Mouse (Mus musculus) thymus, adult 2 months (tissue): ENCODE measurements around the gene Mrpl37. TPM values are rescaled to one million over a fixed set of nuclear protein-coding genes. Genes with fewer than 3 reads are reported as not detected.

Experiments
- DNase-seq: peaks from one replicate; pipeline ENCODE4 v3.0.0; 2021
- H3K27ac ChIP-seq: fragments of 200-500 bp; 2 replicates; pipeline ENCODE4 v1.5.1; 2012; ENCODE audit warnings: low read length, control low read depth; ENCODE audit not compliant: control insufficient read depth, insufficient read depth
- H3K27me3 ChIP-seq: fragments of 200-500 bp; 2 replicates; pipeline ENCODE4 v1.6.1; 2012; ENCODE audit warnings: mild to moderate bottlenecking, low read length, moderate library complexity, mixed read lengths; ENCODE audit not compliant: control insufficient read depth, insufficient read depth
- H3K36me3 ChIP-seq: fragments of 200-500 bp; 2 replicates; pipeline ENCODE4 v1.6.1; 2012; ENCODE audit warnings: mild to moderate bottlenecking, low read length, moderate library complexity; ENCODE audit not compliant: control insufficient read depth, insufficient read depth
- H3K4me1 ChIP-seq: fragments of 200-500 bp; replicated peaks from 2 replicates; pipeline ENCODE4 v1.6.1; 2012; ENCODE audit warnings: low read length; ENCODE audit not compliant: control insufficient read depth, insufficient read depth
- H3K4me3 ChIP-seq: fragments of 200-500 bp; 2 replicates; pipeline ENCODE4 v1.5.1; 2012; ENCODE audit warnings: mild to moderate bottlenecking, low read length, control low read depth, moderate library complexity; ENCODE audit not compliant: control insufficient read depth, insufficient read depth
- CTCF ChIP-seq: fragments of 200-500 bp; IDR thresholded peaks from 2 replicates; pipeline ENCODE4 v1.5.1; 2012; ENCODE audit warnings: mild to moderate bottlenecking, control low read depth, low read length, moderate library complexity, borderline replicate concordance; ENCODE audit not compliant: control insufficient read depth, poor library complexity, insufficient read depth; ENCODE audit errors: extremely low read depth
- POLR2A ChIP-seq: fragments of 200-500 bp; IDR thresholded peaks from 2 replicates; pipeline ENCODE4 v1.6.1; 2012; ENCODE audit warnings: mild to moderate bottlenecking, low read length, control low read depth, moderate library complexity; ENCODE audit not compliant: control insufficient read depth, poor library complexity, insufficient read depth; ENCODE audit errors: extremely low read depth
- WGBS: fragments of 180-500 bp; shearing (Covaris S2); methylation state at CpG from one replicate; pipeline ENCODE4 v1.1.7; 2018; 5-methylcytosine and 5-hydroxymethylcytosine counted together
- polyA plus RNA-seq: library from polyadenylated mRNA; depleted of rRNA; stranded (reverse); fragments of >200 nt; gene quantifications from 2 replicates; pipeline ENCODE4 v1.2.3, GENCODE M21; 2012

Gene Mrpl37
- polyA plus RNA-seq, 1 experiment = 94.7 TPM

- Histone ChIP-seq H3K27me3 (no peaks in the 10 kb centered on the region), H3K4me1 (no peaks in the 10 kb centered on the region), H3K4me3 (no peak overlapping the region), H3K27ac (no peak overlapping the region), H3K36me3 (peaks cover 24% of the 10 kb centered on the region)
- 86% methylated on average over 5 of the region's 5 CpGs for WGBS
- no peak for TF ChIP-seq POLR2A
- no peak for TF ChIP-seq CTCF
- no peak for DNase-seq
Measured at GRCm38 (mm10) chr4:107058346-107058745, 8.3 kb downstream of the Mrpl37 start.

DNA sequence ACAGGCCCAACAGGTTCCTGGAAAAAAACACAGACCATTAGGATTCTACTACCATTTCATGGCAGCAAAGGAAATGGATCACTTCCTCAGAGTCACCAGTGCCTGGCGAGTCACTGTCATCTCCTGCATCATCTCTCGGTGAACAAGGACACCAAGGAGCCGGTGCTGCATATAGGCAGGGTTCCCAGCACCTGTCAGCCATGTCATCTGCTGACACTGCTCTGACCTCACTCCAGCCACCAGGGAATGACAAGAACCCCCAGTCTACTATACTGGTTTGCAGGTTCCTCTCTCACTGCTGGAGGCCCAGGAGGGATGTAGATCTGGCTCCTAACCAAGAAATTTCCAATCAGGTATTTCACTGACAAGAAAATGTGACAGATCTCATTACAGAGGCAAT, 10.6 kb downstream of the Mrpl37 start:
- Histone ChIP-seq H3K4me3 (no peak overlapping the region), H3K36me3 (peaks cover 13% of the 10 kb centered on the region), H3K27ac (no peak overlapping the region), H3K27me3 (no peaks in the 10 kb centered on the region), H3K4me1 (no peaks in the 10 kb centered on the region)
- WGBS = 83% methylated on average over 3 of the region's 3 CpGs
- no peak for DNase-seq
- TF ChIP-seq CTCF (no peak), POLR2A (no peak)

DNA sequence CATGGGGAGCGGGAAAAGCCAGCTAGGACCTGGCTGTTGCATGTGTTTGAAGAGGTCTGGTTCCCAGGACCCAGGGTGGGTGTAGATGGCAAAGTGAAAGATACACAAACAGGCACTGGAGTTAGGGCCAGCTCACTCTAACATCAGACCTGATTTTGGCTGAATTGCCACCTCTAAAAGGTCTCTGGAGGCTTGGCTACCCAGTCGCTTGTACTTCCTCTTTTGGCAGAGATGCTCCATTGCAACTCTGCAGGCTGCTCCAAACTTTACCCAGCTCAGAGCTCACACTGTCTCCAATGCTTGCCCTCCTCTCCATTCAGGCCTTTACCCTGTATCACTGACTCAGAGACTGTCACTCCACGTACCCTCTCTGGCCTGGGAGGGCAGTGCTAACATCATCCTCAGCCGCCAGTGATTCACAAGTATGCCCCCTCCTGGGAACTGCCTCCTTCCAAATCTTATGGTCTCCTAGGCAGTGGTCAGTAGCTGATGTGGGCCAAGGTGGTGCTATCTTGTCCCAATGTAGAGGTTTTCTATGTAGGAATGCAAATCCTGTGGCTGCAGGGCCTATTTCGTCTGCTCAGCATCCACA, 13.6 kb downstream of the Mrpl37 start:
- Histone ChIP-seq H3K36me3 (no peaks in the 10 kb centered on the region; the same call in none of the 2 replicates), H3K27ac (no peak overlapping the region), H3K4me3 (no peak overlapping the region), H3K4me1 (no peaks in the 10 kb centered on the region), H3K27me3 (no peaks in the 10 kb centered on the region)
- TF ChIP-seq POLR2A = no peak
- TF ChIP-seq CTCF = no peak
- no peak for DNase-seq
- WGBS = 65% methylated on average over 5 of the region's 5 CpGs

- H3K27me3 ChIP-seq = no peaks in the 10 kb centered on the region
- no peak for TF ChIP-seq POLR2A
- TF ChIP-seq CTCF = no peak
- H3K4me3 ChIP-seq = no peak overlapping the region
- WGBS = 74% methylated on average over 4 of the region's 4 CpGs
- no peak overlapping the region for H3K27ac ChIP-seq
- peaks cover 10% of the 10 kb centered on the region for H3K36me3 ChIP-seq
- no peaks in the 10 kb centered on the region for H3K4me1 ChIP-seq
- DNase-seq = no peak
Measured at GRCm38 (mm10) chr4:107051889-107052288, 14.8 kb downstream of the Mrpl37 start.

DNA sequence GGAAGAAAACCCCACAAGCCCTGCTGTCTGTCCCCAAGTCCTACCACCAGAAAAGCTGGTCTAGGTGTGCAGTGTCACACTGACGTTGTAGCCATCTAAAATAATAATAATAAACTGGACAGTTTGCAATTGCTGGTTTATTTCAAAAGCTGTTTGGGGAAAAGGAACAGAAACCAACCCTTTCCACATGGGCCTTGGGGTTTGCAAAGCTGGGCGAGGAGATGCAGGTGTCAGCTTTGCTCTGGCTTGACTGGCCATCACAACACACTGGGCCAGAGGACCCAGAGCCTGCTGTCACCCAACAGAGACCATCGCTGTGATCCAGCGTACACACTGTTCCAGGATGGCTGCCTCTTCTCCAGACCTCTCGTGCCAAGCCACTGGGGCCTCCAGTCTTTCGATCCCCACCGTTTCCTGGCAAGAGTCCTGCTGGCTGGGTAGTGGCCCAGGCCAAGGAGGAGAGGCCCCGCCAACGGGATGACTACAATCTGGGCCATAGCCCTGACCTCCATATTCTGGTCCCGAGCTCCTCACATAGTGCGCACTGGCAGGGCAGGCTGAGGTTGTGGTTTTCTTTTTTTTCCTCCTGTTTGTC, 18.0 kb downstream of the Mrpl37 start:
- Histone ChIP-seq H3K36me3 (peaks cover 25% of the 10 kb centered on the region), H3K27me3 (no peaks in the 10 kb centered on the region), H3K4me3 (no peak overlapping the region), H3K4me1 (no peaks in the 10 kb centered on the region), H3K27ac (no peak overlapping the region)
- 96% methylated on average over 11 of the region's 11 CpGs for WGBS
- TF ChIP-seq CTCF (no peak), POLR2A (no peak)
- DNase-seq = no peak

- H3K4me1 ChIP-seq = no peaks in the 10 kb centered on the region
- H3K27me3 ChIP-seq = no peaks in the 10 kb centered on the region
- H3K36me3 ChIP-seq = peaks cover 29% of the 10 kb centered on the region
- 89% methylated on average over 5 of the region's 5 CpGs for whole genome bisulfite sequencing
- TF ChIP-seq POLR2A = no peak
- no peak for TF ChIP-seq CTCF
- H3K4me3 ChIP-seq = no peak overlapping the region
- H3K27ac ChIP-seq = no peak overlapping the region
- DNase-seq = no peak
Measured at GRCm38 (mm10) chr4:107047806-107048205, 18.9 kb downstream of the Mrpl37 start.

DNA sequence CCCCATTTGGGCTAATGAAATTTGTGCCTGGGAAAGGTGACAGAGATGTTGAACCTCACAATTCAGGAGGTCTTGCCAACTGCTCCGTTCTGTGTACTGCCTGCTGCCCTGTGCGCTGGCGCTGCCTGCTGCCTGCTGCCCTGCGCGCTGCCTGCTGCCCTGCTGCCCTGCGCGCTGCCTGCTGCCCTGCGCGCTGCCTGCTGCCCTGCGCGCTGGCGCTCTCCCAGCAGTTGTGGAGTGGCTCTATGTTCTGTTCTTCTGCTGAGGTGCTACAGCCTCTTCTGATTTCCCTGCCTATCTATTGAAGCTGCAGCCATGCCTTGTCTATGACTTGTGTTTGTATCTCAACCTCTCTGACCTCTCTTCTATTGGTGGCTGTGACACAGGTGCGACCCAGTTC, 21.5 kb downstream of the Mrpl37 start:
- TF ChIP-seq POLR2A (no peak), CTCF (no peak)
- no peak overlapping the region for H3K27ac ChIP-seq
- H3K27me3 ChIP-seq = no peaks in the 10 kb centered on the region
- no peak overlapping the region for H3K4me3 ChIP-seq
- WGBS = 98% methylated on average over 13 of the region's 13 CpGs
- DNase-seq = no peak
- H3K36me3 ChIP-seq = peaks cover 42% of the 10 kb centered on the region
- no peaks in the 10 kb centered on the region for H3K4me1 ChIP-seq
